Mouse (Mus musculus): ENCODE data around the gene Gng11. TPM values are rescaled to one million over a fixed set of nuclear protein-coding genes. Genes with fewer than 3 reads are reported as not detected.

The Gng11 gene
- total and polyA plus RNA-seq, 3 experiments: not detected

- H3K4me1 ChIP-seq (ENCODE audit: control insufficient read depth in 1 of 2, insufficient read depth in 2 of 2, low read length in 2 of 2): no peaks in the 10 kb centered on the region
- H3K9me3 ChIP-seq (replicated peaks; ENCODE audit: insufficient read depth, low read length): no peaks in the 10 kb centered on the region
- H3K36me3 ChIP-seq (ENCODE audit: control insufficient read depth in 1 of 2, insufficient read depth in 2 of 2, low read length in 2 of 2): no peaks in the 10 kb centered on the region
- no peaks in the 10 kb centered on the region for H3K79me2 ChIP-seq (ENCODE audit: control insufficient read depth, insufficient read depth, low read length, poor library complexity)
- H3K27me3 ChIP-seq (ENCODE audit: control insufficient read depth in 1 of 2, insufficient read depth in 2 of 2, low read length in 2 of 2): no peaks in the 10 kb centered on the region; a peak in 1 of 4 replicates
- no peak overlapping the region for H3K9ac ChIP-seq (ENCODE audit: control insufficient read depth, low read depth, low read length, poor library complexity, severe bottlenecking)
- no peak overlapping the region for H3K4me3 ChIP-seq (ENCODE audit: control insufficient read depth in 1 of 2, insufficient read depth in 1 of 2, low read depth in 2 of 2, low read length in 2 of 2)
- TF ChIP-seq CHD2 (IDR thresholded peaks at IDR 0.05; ENCODE audit: low read length) (no peak), ELF1 (IDR thresholded peaks at IDR 0.05; ENCODE audit: low read depth, low read length) (no peak), E2F4 (IDR thresholded peaks at IDR 0.05; ENCODE audit: borderline replicate concordance, low read depth, low read length) (no peak), NELFE (IDR thresholded peaks at IDR 0.05; ENCODE audit: low read depth, low read length) (no peak), GABPA (IDR thresholded peaks at IDR 0.05; ENCODE audit: low read depth, low read length) (no peak), MEF2A (IDR thresholded peaks at IDR 0.05; ENCODE audit: extremely low read depth, insufficient replicate concordance, low read depth, low read length, poor library complexity, severe bottlenecking) (no peak), EP300 (IDR thresholded peaks at IDR 0.05; ENCODE audit: low read depth in 1 of 2, low read length in 2 of 2) (no peak), POLR2AphosphoS5 (IDR thresholded peaks at IDR 0.05; ENCODE audit: borderline replicate concordance, low read depth, low read length) (no peak), UBTF (IDR thresholded peaks at IDR 0.05; ENCODE audit: borderline replicate concordance, insufficient read depth, low read depth, low read length) (no peak), RAD21 (IDR thresholded peaks at IDR 0.05; ENCODE audit: low read depth, low read length) (no peak), ZNF384 (IDR thresholded peaks at IDR 0.05; ENCODE audit: low read depth, low read length) (no peak), TBP (IDR thresholded peaks at IDR 0.05; ENCODE audit: low read depth, low read length) (no peak), MYC (IDR thresholded peaks at IDR 0.05; ENCODE audit: low read depth, low read length) (no peak), POLR2A (IDR thresholded peaks at IDR 0.05; ENCODE audit: control insufficient read depth in 1 of 2, insufficient read depth in 1 of 2, low read depth in 1 of 2, low read length in 2 of 2, poor library complexity in 1 of 2) (no peak), MXI1 (IDR thresholded peaks at IDR 0.05; ENCODE audit: low read depth, low read length) (no peak), SMC3 (IDR thresholded peaks at IDR 0.05; ENCODE audit: low read depth, low read length) (no peak), JUND (IDR thresholded peaks at IDR 0.05; ENCODE audit: low read depth, low read length) (no peak), CTCF (IDR thresholded peaks at IDR 0.05 in 2 of 3, conservative IDR thresholded peaks at IDR 0.05 in 1 of 3; ENCODE audit: control insufficient read depth in 1 of 3, insufficient read depth in 1 of 3, low read depth in 2 of 3, low read length in 3 of 3, poor library complexity in 1 of 3, severe bottlenecking in 1 of 3) (no peak), MAX (IDR thresholded peaks at IDR 0.05; ENCODE audit: low read length) (no peak)
- no peak for DNase-seq (ENCODE audit: low read depth, low spot score)
- H3K27ac ChIP-seq (ENCODE audit: control insufficient read depth, low read depth, low read length): no peak overlapping the region
These were observed 27.3 kb downstream of the Gng11 start for GRCm38 (mm10) chr6:4030956-4031355.

GRCm38 (mm10) chr6:4041821-4042220, 38.1 kb downstream of the Gng11 start:
- Histone ChIP-seq H3K4me1 (ENCODE audit: control insufficient read depth in 1 of 2, insufficient read depth in 2 of 2, low read length in 2 of 2) (no peaks in the 10 kb centered on the region), H3K79me2 (ENCODE audit: control insufficient read depth, insufficient read depth, low read length, poor library complexity) (no peaks in the 10 kb centered on the region), H3K4me3 (ENCODE audit: control insufficient read depth in 1 of 2, insufficient read depth in 1 of 2, low read depth in 2 of 2, low read length in 2 of 2) (no peak overlapping the region), H3K9me3 (replicated peaks; ENCODE audit: insufficient read depth, low read length) (no peaks in the 10 kb centered on the region), H3K27ac (ENCODE audit: control insufficient read depth, low read depth, low read length) (no peak overlapping the region), H3K36me3 (ENCODE audit: control insufficient read depth in 1 of 2, insufficient read depth in 2 of 2, low read length in 2 of 2) (no peaks in the 10 kb centered on the region), H3K27me3 (ENCODE audit: control insufficient read depth in 1 of 2, insufficient read depth in 2 of 2, low read length in 2 of 2) (no peaks in the 10 kb centered on the region; a peak in 1 of 4 replicates), H3K9ac (ENCODE audit: control insufficient read depth, low read depth, low read length, poor library complexity, severe bottlenecking) (no peak overlapping the region)
- no peak for DNase-seq (ENCODE audit: low read depth, low spot score)
- TF ChIP-seq MAX (IDR thresholded peaks at IDR 0.05; ENCODE audit: low read length): no peak
